Mouse (Mus musculus) lung, adult 2 months (tissue): ENCODE measurements around the gene Rin2. TPM values are rescaled to one million over a fixed set of nuclear protein-coding genes. Genes with fewer than 3 reads are reported as not detected.

Experiments
- DNase-seq: peaks from one replicate; pipeline ENCODE4 v3.0.0; 2022
- H3K4me1 ChIP-seq: fragments of 200-500 bp; 2 replicates; pipeline ENCODE4 v1.6.1; 2011; ENCODE audit warnings: low read length; ENCODE audit not compliant: control insufficient read depth, insufficient read depth
- H3K4me3 ChIP-seq: fragments of 200-500 bp; replicated peaks from 2 replicates; pipeline ENCODE3; 2011; ENCODE audit warnings: low read depth, mild to moderate bottlenecking, control low read depth, low read length; ENCODE audit errors: extremely low read depth
- CTCF ChIP-seq: fragments of 200-500 bp; IDR thresholded peaks from 2 replicates; pipeline ENCODE4 v1.5.1; 2011; ENCODE audit warnings: mild to moderate bottlenecking, low read length, control low read depth; ENCODE audit not compliant: insufficient read depth
- POLR2A ChIP-seq: fragments of 200-500 bp; IDR thresholded peaks from 2 replicates; pipeline ENCODE4 v1.6.1; 2011; ENCODE audit warnings: low read depth, mild to moderate bottlenecking, control low read depth, low read length, borderline replicate concordance; ENCODE audit errors: extremely low read depth
- WGBS: fragments of 180-500 bp; shearing (Covaris S2); methylation state at CpG from one replicate; pipeline ENCODE4 v1.1.7; 2018; 5-methylcytosine and 5-hydroxymethylcytosine counted together
- polyA plus RNA-seq: library from polyadenylated mRNA; depleted of rRNA; stranded (reverse); fragments of >200 nt; gene quantifications from 2 replicates; pipeline ENCODE4 v1.2.3, GENCODE M21; 2012; rRNA removed

The Rin2 gene
- polyA plus RNA-seq, 1 experiment: 44.3 TPM

DNA sequence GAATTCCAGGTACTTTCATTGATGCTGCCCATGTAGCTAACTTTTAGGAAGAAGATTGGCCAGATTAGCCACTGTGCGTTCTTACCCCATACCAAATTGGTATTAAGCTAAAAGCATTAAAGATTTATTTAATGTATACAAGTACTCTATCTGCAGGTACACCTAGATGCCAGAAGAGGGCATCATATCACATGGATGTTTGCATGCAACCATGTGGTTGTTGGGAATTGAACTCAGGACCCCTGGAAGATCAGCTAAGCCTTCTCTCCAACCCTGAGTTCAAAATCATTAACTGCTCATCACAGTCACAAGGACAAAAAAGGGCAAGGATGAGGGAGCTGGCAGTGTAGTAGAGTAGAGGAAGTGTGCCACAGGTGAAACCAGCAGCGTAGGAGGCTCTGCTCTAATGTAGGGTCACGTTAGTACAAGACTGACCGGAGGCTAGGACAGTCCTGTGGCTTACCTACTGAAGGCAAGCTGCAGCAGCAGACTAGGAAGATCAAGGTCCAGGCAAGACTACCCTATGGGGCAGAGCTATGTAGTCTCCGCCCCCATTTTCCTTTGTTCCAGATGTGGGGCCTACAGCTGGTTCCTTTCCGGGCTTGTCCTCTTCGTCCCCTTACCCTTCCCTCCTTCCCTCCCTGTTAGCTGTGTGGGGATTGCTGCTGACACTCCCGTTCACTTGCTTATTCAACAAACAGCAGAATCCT is 246.1 kb downstream of the Rin2 start:
- TF ChIP-seq POLR2A: no peak
- no peak for TF ChIP-seq CTCF
- 81% methylated on average over 8 of the region's 8 CpGs for WGBS
- Histone ChIP-seq H3K4me1 (no peaks in the 10 kb centered on the region), H3K4me3 (no peak overlapping the region)
- no peak for DNase-seq

DNA sequence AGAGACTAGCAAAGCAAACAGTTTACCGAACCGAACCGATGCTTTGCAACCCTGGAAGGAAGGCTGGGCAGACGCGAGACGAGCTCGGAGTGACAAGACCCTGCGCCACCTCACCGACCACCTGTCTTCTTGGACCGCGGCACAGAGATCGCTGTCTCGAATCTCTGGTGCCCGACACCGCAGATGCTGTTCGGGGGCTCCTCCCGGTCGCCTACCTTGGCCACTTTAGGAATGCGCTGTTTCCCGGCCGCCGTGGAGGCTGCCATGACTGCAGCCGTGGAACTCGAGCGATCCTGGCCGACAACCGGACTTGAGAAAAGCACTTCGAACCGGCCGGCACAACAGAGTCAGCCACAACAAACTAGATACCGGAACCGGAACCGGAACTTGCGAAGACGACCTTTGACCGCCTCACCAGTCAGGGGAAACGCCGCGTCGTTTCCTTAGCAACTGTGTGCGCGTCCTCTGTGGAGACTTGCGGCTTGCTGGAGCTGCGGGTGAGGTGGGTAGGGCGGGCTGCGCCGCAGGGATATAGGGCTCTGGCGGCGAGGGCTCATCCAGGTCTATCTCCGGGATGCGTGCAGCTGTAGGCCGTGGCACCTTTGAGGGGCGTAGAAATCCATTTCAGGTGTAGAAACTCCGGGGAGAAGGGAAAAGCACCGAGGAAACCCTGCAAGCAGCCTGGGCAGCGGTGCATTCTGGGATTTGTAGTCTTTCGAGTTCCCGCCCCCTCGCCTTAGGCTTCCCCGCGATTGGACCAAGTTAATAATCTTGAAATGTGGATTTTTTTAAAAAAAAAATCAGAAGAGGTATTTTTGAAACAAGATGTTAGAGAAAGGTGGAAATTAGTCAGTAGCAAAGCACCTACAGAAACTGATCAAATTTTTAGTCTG is 259.6 kb downstream of the Rin2 start, which contains the start of the genes Cfap61 and Crnkl1:
Gene Cfap61, plus strand, starts transcription at position 446 of the 893 bp plus-strand sequence.
Gene Crnkl1, minus strand, starts transcription at position 676 of the 893 bp plus-strand sequence.
- peak within 1 kb of the TSS; percentile 99 for H3K4me3 ChIP-seq
- no peaks in the 10 kb centered on the region for H3K4me1 ChIP-seq
- TF ChIP-seq POLR2A: peak; percentile 73; the same call in 1 of the 2 replicates
- no peak for TF ChIP-seq CTCF
- under 1% methylated on average over 61 of the region's 61 CpGs for WGBS
- DNase-seq: peak; percentile 95

- Histone ChIP-seq H3K4me3 (no peak overlapping the region), H3K4me1 (no peaks in the 10 kb centered on the region)
- WGBS: 67% methylated on average over 8 of the region's 8 CpGs
- TF ChIP-seq POLR2A: no peak
- no peak for TF ChIP-seq CTCF
- DNase-seq: no peak
These were observed 262.0 kb downstream of the Rin2 start for GRCm38 (mm10) chr2:145936975-145937374.

Other genes starting within 250 kb of the Rin2 start
- gene Naa20, start 226.9 kb downstream of the Rin2 start, polyA plus RNA-seq: 23.5 and 27.3 TPM in 2 replicates